Mouse (Mus musculus): Measurements from ENCODE around the gene Edf1. TPM values are rescaled to one million over a fixed set of nuclear protein-coding genes. Genes with fewer than 3 reads are reported as not detected.
"Not testable (repeated sequence)": the region's sequence is repeated elsewhere in the genome, so short reads cannot be mapped to it uniquely, and the experiment has no call there.

Gene Edf1
- polyA plus RNA-seq, 1 experiment from 2014 or later = 311 TPM

- peak; percentile 100 for ATAC-seq
- Histone ChIP-seq H3K27ac (peak within 1 kb of the TSS; percentile 85), H3K4me1 (peaks cover 33% of the 10 kb centered on the region), H3K4me3 (peak within 1 kb of the TSS; percentile 74), H3K27me3 (replicated peaks) (0 out of 2 replicates have a peak, but pooled peaks cover 4% of the 10 kb centered on the region), H3K36me3 (peaks cover 7% of the 10 kb centered on the region), H3K9me3 (replicated peaks) (no peaks in the 10 kb centered on the region), H3K4me2 (peak within 1 kb of the TSS; percentile 71), H3K9ac (peak within 1 kb of the TSS; percentile 87)
- WGBS (ENCODE audit: insufficient replicate concordance) = 3% methylated on average over 48 of the region's 48 CpGs
Observed at GRCm38 (mm10) chr2:25546811-25547491, 10.7 kb upstream of the Edf1 start, which contains the start of gene Traf2. Gene Traf2, minus strand, starts transcription at chr2:25546940.

DNA sequence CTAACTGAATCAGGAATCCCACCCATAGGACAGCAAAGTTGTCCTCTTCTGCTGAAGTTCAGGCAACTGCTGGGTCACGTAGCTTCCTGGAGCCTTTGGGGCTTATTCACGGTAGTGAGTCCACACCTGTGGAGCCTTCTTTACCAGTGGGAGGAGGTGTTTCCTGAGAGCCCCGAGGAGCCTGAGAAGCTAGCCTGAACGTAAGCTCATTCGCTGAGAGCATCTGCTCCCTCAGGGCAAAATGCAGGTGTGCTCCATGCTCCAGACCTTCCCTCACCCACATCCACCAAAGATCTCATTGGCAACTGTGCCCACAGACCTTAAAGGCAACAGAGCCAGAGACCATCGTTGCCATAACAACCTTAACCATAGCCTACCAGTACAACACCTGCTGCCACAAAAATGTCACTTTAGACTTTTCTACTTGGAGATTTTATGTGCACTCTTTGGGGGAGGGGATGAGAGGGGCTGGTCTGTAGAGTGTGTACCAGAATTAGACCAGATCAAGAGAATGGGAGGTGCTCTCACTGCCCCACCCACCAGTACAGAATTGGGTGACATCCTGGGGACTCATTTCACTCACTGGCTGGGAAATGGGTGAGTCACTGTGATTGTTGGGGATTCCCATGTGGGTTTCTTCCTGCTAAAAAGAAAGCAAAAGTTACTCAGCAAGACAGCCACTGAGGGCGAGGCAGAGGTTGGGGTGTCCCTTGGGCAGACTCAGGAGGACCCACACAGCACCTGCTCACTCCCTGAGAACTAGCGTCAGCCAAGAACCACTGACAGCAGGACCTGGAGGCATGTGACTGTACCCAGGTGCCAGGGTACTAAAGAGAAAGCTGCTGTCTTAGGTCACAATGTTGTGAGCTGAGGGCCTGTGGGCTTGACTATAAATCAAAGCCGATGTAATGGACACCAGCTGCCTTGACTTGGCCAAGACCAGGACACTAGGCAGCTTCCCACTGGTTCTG, 8.3 kb upstream of the Edf1 start:
- peaks cover 22% of the 10 kb centered on the region for H3K4me1 ChIP-seq
- ATAC-seq = no peak
- H3K9me3 ChIP-seq (replicated peaks) = no peaks in the 10 kb centered on the region
- no peak overlapping the region for H3K9ac ChIP-seq
- no peak overlapping the region for H3K27ac ChIP-seq
- 66% methylated on average over 9 of the region's 9 CpGs for WGBS (ENCODE audit: insufficient replicate concordance)
- H3K27me3 ChIP-seq (replicated peaks) = 0 out of 2 replicates have a peak, but pooled peaks cover 4% of the 10 kb centered on the region
- H3K4me3 ChIP-seq = no peak overlapping the region
- H3K36me3 ChIP-seq = peaks cover 7% of the 10 kb centered on the region; the same call in 1 of the 2 replicates
- no peak overlapping the region for H3K4me2 ChIP-seq

GRCm38 (mm10) chr2:25551186-25551585, 6.5 kb upstream of the Edf1 start:
- WGBS (ENCODE audit: insufficient replicate concordance) = 35% methylated on average over 5 of the region's 5 CpGs
- Histone ChIP-seq H3K4me1 (peaks cover 6% of the 10 kb centered on the region), H3K36me3 (no peaks in the 10 kb centered on the region), H3K4me3 (no peak overlapping the region), H3K27ac (no peak overlapping the region), H3K9ac (no peak overlapping the region), H3K4me2 (no peak overlapping the region), H3K27me3 (replicated peaks) (0 out of 2 replicates have a peak, but pooled peaks cover 4% of the 10 kb centered on the region), H3K9me3 (replicated peaks) (no peaks in the 10 kb centered on the region)
- ATAC-seq = no peak

GRCm38 (mm10) chr2:25553171-25553786, 4.4 kb upstream of the Edf1 start:
- not testable (repeated sequence) for H3K36me3 ChIP-seq; H3K27me3 ChIP-seq (replicated peaks); ATAC-seq; H3K4me2 ChIP-seq; H3K4me3 ChIP-seq; H3K9ac ChIP-seq; H3K27ac ChIP-seq; H3K9me3 ChIP-seq (replicated peaks)
- peaks cover 15% of the 10 kb centered on the region for H3K4me1 ChIP-seq
- 70% methylated on average over 4 of the region's 4 CpGs for WGBS (ENCODE audit: insufficient replicate concordance)

GRCm38 (mm10) chr2:25555479-25555878, 2.2 kb upstream of the Edf1 start:
- H3K36me3 ChIP-seq = peaks cover 14% of the 10 kb centered on the region
- not testable (repeated sequence) for H3K4me3 ChIP-seq; H3K9me3 ChIP-seq (replicated peaks); ATAC-seq; H3K9ac ChIP-seq; H3K4me2 ChIP-seq; H3K27ac ChIP-seq; H3K27me3 ChIP-seq (replicated peaks)
- peaks cover 29% of the 10 kb centered on the region for H3K4me1 ChIP-seq
- WGBS (ENCODE audit: insufficient replicate concordance) = 27% methylated on average over 2 of the region's 2 CpGs

GRCm38 (mm10) chr2:25556296-25556695, 1.4 kb upstream of the Edf1 start:
- Histone ChIP-seq H3K27ac (0 out of 2 replicates have a peak overlapping the region, but pooled peaks have one; percentile 55), H3K4me2 (peak overlapping the region; percentile 81; the same call in 1 of the 2 replicates), H3K36me3 (peaks cover 22% of the 10 kb centered on the region), H3K9me3 (replicated peaks) (no peaks in the 10 kb centered on the region), H3K4me3 (no peak overlapping the region), H3K9ac (no peak overlapping the region), H3K4me1 (peaks cover 29% of the 10 kb centered on the region), H3K27me3 (replicated peaks) (no peaks in the 10 kb centered on the region)
- WGBS (ENCODE audit: insufficient replicate concordance) = 38% methylated on average over 1 of the region's 1 CpGs
- no peak for ATAC-seq

DNA sequence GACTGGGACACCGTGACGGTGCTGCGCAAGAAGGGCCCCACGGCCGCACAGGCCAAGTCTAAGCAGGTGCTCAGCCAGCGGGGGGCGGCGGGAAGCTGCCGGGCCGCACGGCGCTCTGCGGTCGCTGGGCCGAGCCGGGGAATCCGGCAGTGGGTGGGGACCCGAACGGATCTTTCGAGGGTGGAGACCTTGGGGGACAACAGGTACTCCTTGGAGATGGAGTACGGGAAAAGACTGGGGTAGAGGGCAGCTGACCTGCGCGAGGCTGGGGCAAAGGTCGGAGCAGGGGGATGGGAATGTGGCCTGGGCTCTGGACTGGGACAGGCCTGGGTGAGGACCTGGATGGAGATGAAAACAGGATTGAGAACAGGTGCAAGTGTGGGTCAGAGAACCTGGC, 315 bp downstream of the Edf1 start:
- peak overlapping the region; percentile 95 for H3K9ac ChIP-seq
- peak; percentile 66 for ATAC-seq
- peaks cover 39% of the 10 kb centered on the region for H3K36me3 ChIP-seq
- peaks cover 32% of the 10 kb centered on the region for H3K4me1 ChIP-seq
- no peaks in the 10 kb centered on the region for H3K27me3 ChIP-seq (replicated peaks)
- peak overlapping the region; percentile 84 for H3K27ac ChIP-seq
- H3K9me3 ChIP-seq (replicated peaks) = no peaks in the 10 kb centered on the region
- WGBS (ENCODE audit: insufficient replicate concordance) = 0% methylated on average over 24 of the region's 24 CpGs
- H3K4me3 ChIP-seq = peak overlapping the region; percentile 92
- peak overlapping the region; percentile 81 for H3K4me2 ChIP-seq

GRCm38 (mm10) chr2:25558774-25559173, 1.1 kb downstream of the Edf1 start:
- no peaks in the 10 kb centered on the region for H3K27me3 ChIP-seq (replicated peaks)
- peaks cover 32% of the 10 kb centered on the region for H3K4me1 ChIP-seq
- WGBS (ENCODE audit: insufficient replicate concordance) = 69% methylated on average over 6 of the region's 6 CpGs
- peak overlapping the region; percentile 95 for H3K9ac ChIP-seq
- H3K27ac ChIP-seq = no peak overlapping the region; the same call in 1 of the 2 replicates
- H3K36me3 ChIP-seq = peaks cover 47% of the 10 kb centered on the region
- H3K4me3 ChIP-seq = peak overlapping the region; percentile 92
- peak overlapping the region; percentile 81 for H3K4me2 ChIP-seq
- no peaks in the 10 kb centered on the region for H3K9me3 ChIP-seq (replicated peaks)
- ATAC-seq = no peak

GRCm38 (mm10) chr2:25560551-25560950, 2.9 kb downstream of the Edf1 start:
- Histone ChIP-seq H3K9me3 (replicated peaks) (no peaks in the 10 kb centered on the region), H3K27ac (no peak overlapping the region), H3K27me3 (replicated peaks) (no peaks in the 10 kb centered on the region), H3K4me3 (no peak overlapping the region), H3K9ac (no peak overlapping the region), H3K36me3 (peaks cover 64% of the 10 kb centered on the region), H3K4me2 (no peak overlapping the region), H3K4me1 (peaks cover 32% of the 10 kb centered on the region)
- WGBS (ENCODE audit: insufficient replicate concordance) = 91% methylated on average over 8 of the region's 8 CpGs
- ATAC-seq = no peak

DNA sequence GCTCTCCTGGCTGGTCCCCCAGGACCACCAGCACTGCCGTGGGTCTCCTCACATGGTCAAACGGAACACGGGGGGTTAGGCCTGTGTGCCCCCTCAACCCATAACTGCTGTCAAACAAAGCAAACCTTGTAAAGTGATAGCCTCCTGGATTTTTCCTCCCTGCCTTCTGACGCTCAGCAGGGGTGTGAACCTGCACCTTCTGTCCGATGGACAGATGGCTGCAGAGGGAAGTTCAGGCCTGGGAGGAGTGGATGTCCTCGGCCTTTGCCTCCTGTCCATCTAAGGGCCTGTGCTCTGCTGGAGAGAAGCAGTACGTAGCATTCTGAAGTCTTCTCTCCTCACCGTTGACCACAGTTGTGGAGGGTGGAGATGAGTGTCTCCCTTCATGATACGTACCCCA, 4.3 kb downstream of the Edf1 start:
- H3K9ac ChIP-seq = no peak overlapping the region
- ATAC-seq = no peak
- no peak overlapping the region for H3K4me3 ChIP-seq
- 85% methylated on average over 9 of the region's 9 CpGs for WGBS (ENCODE audit: insufficient replicate concordance)
- no peaks in the 10 kb centered on the region for H3K9me3 ChIP-seq (replicated peaks)
- H3K36me3 ChIP-seq = peaks cover 76% of the 10 kb centered on the region
- H3K4me2 ChIP-seq = no peak overlapping the region
- no peaks in the 10 kb centered on the region for H3K27me3 ChIP-seq (replicated peaks)
- no peak overlapping the region for H3K27ac ChIP-seq
- H3K4me1 ChIP-seq = peaks cover 23% of the 10 kb centered on the region

- H3K4me3 ChIP-seq = no peak overlapping the region
- 84% methylated on average over 8 of the region's 8 CpGs for WGBS (ENCODE audit: insufficient replicate concordance)
- H3K36me3 ChIP-seq = peaks cover 96% of the 10 kb centered on the region
Observed at GRCm38 (mm10) chr2:25565741-25566140, 8.1 kb downstream of the Edf1 start.

More at GRCm38 (mm10) chr2:25565741-25566140, 8.1 kb downstream of the Edf1 start:
- Histone ChIP-seq H3K4me1 (peaks cover 9% of the 10 kb centered on the region; the same call in 1 of the 2 replicates), H3K27ac (no peak overlapping the region), H3K27me3 (replicated peaks) (no peaks in the 10 kb centered on the region), H3K4me2 (no peak overlapping the region), H3K9me3 (replicated peaks) (no peaks in the 10 kb centered on the region), H3K9ac (no peak overlapping the region)
- ATAC-seq = no peak
